Mouse (Mus musculus) liver, embryonic 11.5 days (tissue): ENCODE measurements around the gene Npr3. TPM values are rescaled to one million over a fixed set of nuclear protein-coding genes. Genes with fewer than 3 reads are reported as not detected.
A peak's percentile ranks its signal among the peaks of the same experiment; 100 is the strongest.

Source experiments
- ATAC-seq: fragments of 200-750 bp; cut with Nextera tagmentation; replicated peaks from 2 replicates; pipeline ENCODE4 v1.8.0; 2017; ENCODE audit warnings: moderate number of reproducible peaks, mild to moderate bottlenecking, moderate TSS enrichment, moderate library complexity; ENCODE audit not compliant: low FRiP score
- DNase-seq: peaks from one replicate; pipeline ENCODE4 v3.0.0-alpha.2; 2017; ENCODE audit warnings: low spot score
- H3K27ac ChIP-seq: fragments of 300-500 bp; sonication (generic); 2 replicates; pipeline ENCODE4 v1.5.1; 2014; ENCODE audit warnings: mild to moderate bottlenecking, low read depth, low read length, control low read depth
- H3K27me3 ChIP-seq: fragments of 300-500 bp; sonication (generic); replicated peaks from 2 replicates; pipeline ENCODE4 v1.6.1; 2014; ENCODE audit warnings: low read length, mixed read lengths; ENCODE audit not compliant: control insufficient read depth, insufficient read depth
- H3K36me3 ChIP-seq: fragments of 300-500 bp; sonication (generic); 2 replicates; pipeline ENCODE4 v1.6.1; 2014; ENCODE audit warnings: mild to moderate bottlenecking, low read length, moderate library complexity, mixed read lengths; ENCODE audit not compliant: control insufficient read depth, insufficient read depth
- H3K4me1 ChIP-seq: fragments of 300-500 bp; sonication (generic); replicated peaks from 2 replicates; pipeline ENCODE4 v1.6.1; 2014; ENCODE audit warnings: low read length, mixed read lengths; ENCODE audit not compliant: control insufficient read depth, insufficient read depth
- H3K4me2 ChIP-seq: fragments of 300-500 bp; sonication (generic); 2 replicates; pipeline ENCODE4 v1.6.1; 2014; ENCODE audit warnings: mild to moderate bottlenecking, control low read depth, moderate library complexity
- H3K4me3 ChIP-seq: fragments of 300-500 bp; sonication (generic); 2 replicates; pipeline ENCODE4 v1.5.1; 2014; ENCODE audit warnings: low read depth, low read length, control low read depth
- H3K9ac ChIP-seq: fragments of 300-500 bp; sonication (generic); 2 replicates; pipeline ENCODE4 v1.6.1; 2014; ENCODE audit warnings: low read depth, low read length, control low read depth
- H3K9me3 ChIP-seq: fragments of 300-500 bp; sonication (generic); 2 replicates; pipeline ENCODE4 v1.6.1; 2016; ENCODE audit warnings: low read length, inconsistent platforms, mixed read lengths; ENCODE audit not compliant: control insufficient read depth
- WGBS: fragments of 180-500 bp; shearing (Covaris S2); extraction: QIAGEN DNeasy Blood & Tissue Kit; methylation state at CpG from one replicate; pipeline ENCODE4 v1.1.7; 2014; 5-methylcytosine and 5-hydroxymethylcytosine counted together
- polyA plus RNA-seq: library from polyadenylated mRNA; unstranded; fragments of >200 nt; fragmentation: Nextera tagmentation; extraction: Ambion mirVana; gene quantifications from 2 replicates; pipeline ENCODE4 v1.2.1, GENCODE M21; 2014

The Npr3 gene
- polyA plus RNA-seq, 1 experiment from 2014 or later = 6.4 TPM

GRCm38 (mm10) chr15:11914101-11914500, 7.0 kb upstream of the Npr3 start:
- H3K4me3 ChIP-seq = no peak overlapping the region
- H3K27me3 ChIP-seq = no peaks in the 10 kb centered on the region
- no peak overlapping the region for H3K27ac ChIP-seq
- H3K4me1 ChIP-seq = no peaks in the 10 kb centered on the region
- ATAC-seq (no peak), DNase-seq (no peak)
- H3K9me3 ChIP-seq = no peaks in the 10 kb centered on the region
- no peaks in the 10 kb centered on the region for H3K36me3 ChIP-seq
- no peak overlapping the region for H3K4me2 ChIP-seq
- H3K9ac ChIP-seq = no peak overlapping the region
- WGBS = 81% methylated on average over 9 of the region's 9 CpGs

DNA sequence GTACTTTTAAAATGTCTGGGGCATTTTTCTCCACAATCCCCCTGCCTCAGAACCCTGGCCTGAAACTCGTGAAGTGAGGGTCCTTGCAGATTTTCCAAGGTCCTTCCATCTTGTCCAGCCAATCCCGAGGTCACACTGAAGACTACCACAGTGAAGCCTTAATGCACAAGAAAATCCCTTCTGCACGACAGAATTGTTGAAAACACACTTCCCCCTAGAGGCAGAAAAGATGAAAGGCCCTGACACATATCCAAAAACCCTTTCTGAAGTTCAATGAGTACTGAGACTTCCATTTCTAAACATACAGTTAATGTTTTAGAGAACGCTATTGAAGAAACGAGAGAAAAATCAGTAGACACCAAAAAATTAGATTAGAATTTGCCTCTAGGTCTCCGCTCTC, 2.8 kb upstream of the Npr3 start:
- Histone ChIP-seq H3K27ac (no peak overlapping the region), H3K9ac (no peak overlapping the region), H3K36me3 (no peaks in the 10 kb centered on the region), H3K9me3 (no peaks in the 10 kb centered on the region), H3K27me3 (peaks cover 32% of the 10 kb centered on the region), H3K4me1 (no peaks in the 10 kb centered on the region), H3K4me3 (no peak overlapping the region), H3K4me2 (no peak overlapping the region)
- DNase-seq = no peak
- 41% methylated on average over 6 of the region's 6 CpGs for WGBS
- ATAC-seq = no peak

DNA sequence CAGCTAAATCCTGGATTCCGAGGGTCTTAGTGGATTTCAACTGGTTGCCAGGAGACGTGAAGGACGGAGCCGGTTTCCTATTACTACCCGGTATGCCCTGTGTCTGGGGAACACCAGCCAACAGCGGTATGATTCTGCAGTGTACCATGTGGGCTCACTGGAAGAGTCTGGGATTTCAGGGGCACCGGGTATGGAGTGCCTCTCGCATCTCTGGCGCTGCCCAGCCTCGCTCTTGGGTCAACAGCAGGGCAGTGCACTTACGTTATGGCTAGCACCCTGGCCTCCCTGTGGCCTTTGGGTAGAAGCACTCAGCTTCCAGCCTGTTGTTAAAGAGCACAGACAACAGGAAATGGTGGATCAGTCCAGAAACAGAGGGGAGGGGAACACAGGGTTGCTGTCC, 1.1 kb upstream of the Npr3 start:
- Histone ChIP-seq H3K27ac (no peak overlapping the region), H3K27me3 (peaks cover 50% of the 10 kb centered on the region), H3K9me3 (no peaks in the 10 kb centered on the region), H3K4me3 (no peak overlapping the region), H3K36me3 (no peaks in the 10 kb centered on the region), H3K9ac (no peak overlapping the region), H3K4me2 (peak overlapping the region; percentile 44), H3K4me1 (no peaks in the 10 kb centered on the region)
- ATAC-seq (no peak), DNase-seq (peak; percentile 32)
- WGBS = 16% methylated on average over 11 of the region's 11 CpGs

DNA sequence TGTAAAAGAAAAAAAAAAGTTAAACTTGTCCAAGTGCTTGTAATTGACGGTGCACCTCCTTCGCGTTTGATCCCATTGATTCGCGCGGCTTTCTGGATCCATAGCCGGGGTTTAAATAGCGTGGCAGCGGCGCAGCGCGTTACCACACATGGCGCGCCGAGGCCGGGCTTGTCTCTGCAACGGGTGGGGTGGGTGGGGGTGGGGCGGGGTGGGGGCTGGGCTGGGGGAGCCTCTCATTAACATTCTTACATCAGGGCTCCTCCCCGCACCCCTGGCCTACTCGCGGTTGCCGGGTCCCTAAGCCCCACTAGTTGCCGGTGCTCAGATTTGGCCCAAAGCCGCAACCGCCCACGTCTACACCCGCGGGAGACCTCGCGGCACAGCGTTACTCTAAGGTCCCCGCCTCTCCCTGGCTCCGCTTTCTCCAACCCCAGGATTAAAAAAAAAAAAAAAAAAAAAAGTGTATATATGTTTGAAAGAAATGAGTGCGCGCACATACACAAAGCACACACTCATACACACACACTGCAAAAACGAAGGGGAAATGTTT, 991 bp downstream of the Npr3 start:
- Histone ChIP-seq H3K9me3 (no peaks in the 10 kb centered on the region), H3K27me3 (peaks cover 58% of the 10 kb centered on the region), H3K4me3 (peak overlapping the region; percentile 60), H3K4me1 (no peaks in the 10 kb centered on the region), H3K36me3 (no peaks in the 10 kb centered on the region), H3K9ac (peak overlapping the region; percentile 62), H3K4me2 (peak overlapping the region; percentile 72), H3K27ac (no peak overlapping the region)
- peak; percentile 42 for DNase-seq
- 1% methylated on average over 36 of the region's 36 CpGs for WGBS
- ATAC-seq = peak; percentile 46

- DNase-seq = peak; percentile 57
- Histone ChIP-seq H3K27me3 (peaks cover 58% of the 10 kb centered on the region), H3K4me3 (peak overlapping the region; percentile 60), H3K36me3 (no peaks in the 10 kb centered on the region), H3K27ac (peak overlapping the region; percentile 58), H3K4me2 (peak overlapping the region; percentile 72), H3K4me1 (no peaks in the 10 kb centered on the region), H3K9me3 (no peaks in the 10 kb centered on the region), H3K9ac (peak overlapping the region; percentile 66)
- WGBS = 2% methylated on average over 90 of the region's 90 CpGs
- ATAC-seq = no peak
Measured at GRCm38 (mm10) chr15:11904848-11905672, 2.0 kb downstream of the Npr3 start.

GRCm38 (mm10) chr15:11904043-11904847, 2.8 kb downstream of the Npr3 start:
- Histone ChIP-seq H3K4me1 (no peaks in the 10 kb centered on the region), H3K9ac (peak overlapping the region; percentile 66), H3K4me2 (peak overlapping the region; percentile 72), H3K4me3 (peak overlapping the region; percentile 60), H3K36me3 (no peaks in the 10 kb centered on the region), H3K9me3 (no peaks in the 10 kb centered on the region), H3K27me3 (peaks cover 58% of the 10 kb centered on the region), H3K27ac (peak overlapping the region; percentile 60)
- DNase-seq = peak; percentile 35
- peak; percentile 37; the same call in 1 of the 2 replicates for ATAC-seq
- 1% methylated on average over 48 of the region's 48 CpGs for WGBS

DNA sequence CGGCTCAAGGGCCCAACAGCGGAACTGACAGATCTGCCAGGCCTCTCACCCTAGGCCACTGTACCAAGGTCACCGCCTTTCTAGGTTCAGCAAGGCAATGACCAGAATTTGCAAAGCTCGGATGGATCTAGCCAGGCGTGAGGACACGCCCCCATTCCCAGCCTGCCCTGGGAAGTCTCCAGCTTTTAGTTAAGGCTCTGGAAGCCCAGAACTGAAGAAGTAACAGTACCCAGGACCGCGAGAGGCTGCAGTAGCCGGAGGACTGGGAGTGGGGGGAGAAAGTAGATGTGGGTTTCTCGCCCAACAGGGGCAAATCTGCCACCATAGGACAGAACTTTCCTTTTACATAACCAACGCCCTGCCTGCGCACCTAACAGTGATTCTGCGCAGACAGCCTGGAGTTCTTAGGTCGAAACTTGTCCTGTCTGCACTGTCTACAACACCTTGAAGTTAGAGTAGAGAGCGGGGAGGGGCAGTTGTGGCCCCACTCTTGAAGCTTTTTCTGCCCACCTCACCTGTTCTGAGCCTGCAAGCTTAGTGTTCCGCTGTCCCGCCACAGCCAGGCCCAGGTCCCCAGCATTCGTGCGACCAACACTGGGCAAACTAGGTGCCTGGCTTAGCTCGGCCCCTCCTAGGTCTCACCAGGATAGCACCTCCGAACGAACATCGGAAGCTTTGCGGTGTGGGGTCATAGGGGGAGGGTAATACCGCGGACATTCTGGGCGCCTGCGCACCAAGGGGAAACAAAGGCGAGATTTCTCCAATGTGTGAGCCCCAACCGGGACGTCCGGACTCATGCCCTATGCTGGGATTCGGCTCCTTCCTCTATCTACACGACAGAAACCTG, 3.7 kb downstream of the Npr3 start:
- Histone ChIP-seq H3K27ac (peak overlapping the region; percentile 60), H3K9me3 (no peaks in the 10 kb centered on the region), H3K4me3 (peak overlapping the region; percentile 60), H3K4me2 (peak overlapping the region; percentile 72), H3K9ac (peak overlapping the region; percentile 66), H3K36me3 (no peaks in the 10 kb centered on the region), H3K4me1 (no peaks in the 10 kb centered on the region), H3K27me3 (peaks cover 57% of the 10 kb centered on the region)
- 4% methylated on average over 34 of the region's 34 CpGs for WGBS
- ATAC-seq = no peak; the same call in 1 of the 2 replicates
- DNase-seq = peak; percentile 36

DNA sequence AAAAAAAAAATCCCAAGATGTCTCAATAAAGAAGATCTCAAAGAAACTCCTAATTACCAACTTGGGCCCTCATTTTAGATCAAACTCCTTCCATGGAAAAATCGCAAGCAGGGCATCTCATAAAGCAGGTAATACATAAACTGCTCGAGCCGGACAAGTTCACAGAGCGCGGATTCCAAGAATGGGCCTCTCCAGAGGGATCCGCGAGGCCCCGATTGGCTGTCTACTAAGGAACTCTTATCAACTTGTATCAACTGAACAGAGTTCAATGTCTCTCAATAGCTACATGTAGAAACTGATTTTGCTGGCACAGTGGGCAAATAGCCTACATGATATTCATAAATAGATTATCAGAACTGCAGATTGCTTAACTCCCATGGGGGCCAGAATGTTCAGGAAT, 9.5 kb downstream of the Npr3 start:
- no peaks in the 10 kb centered on the region for H3K4me1 ChIP-seq
- H3K27me3 ChIP-seq = peaks cover 5% of the 10 kb centered on the region; the same call in 1 of the 2 replicates
- H3K9ac ChIP-seq = no peak overlapping the region
- ATAC-seq (no peak), DNase-seq (no peak)
- H3K27ac ChIP-seq = no peak overlapping the region
- H3K4me3 ChIP-seq = no peak overlapping the region
- H3K36me3 ChIP-seq = no peaks in the 10 kb centered on the region
- no peaks in the 10 kb centered on the region for H3K9me3 ChIP-seq
- no peak overlapping the region for H3K4me2 ChIP-seq
- 91% methylated on average over 8 of the region's 8 CpGs for WGBS
